Mouse (Mus musculus) midbrain, embryonic 16.5 days (tissue): ENCODE results near the gene Gm5773. TPM values are rescaled to one million over a fixed set of nuclear protein-coding genes. Genes with fewer than 3 reads are reported as not detected.
"Not testable (repeated sequence)": the region's sequence is repeated elsewhere in the genome, so short reads cannot be mapped to it uniquely, and the experiment has no call there.

Experiments
- ATAC-seq: fragments of 200-750 bp; cut with Nextera tagmentation; 2 replicates; pipeline ENCODE4 v1.8.0; 2017; ENCODE audit warnings: moderate TSS enrichment
- H3K27ac ChIP-seq: fragments of 300-500 bp; sonication (generic); 2 replicates; pipeline ENCODE4 v1.5.1; 2014; ENCODE audit warnings: mild to moderate bottlenecking, low read length, mixed read lengths
- H3K27me3 ChIP-seq: fragments of 300-500 bp; sonication (generic); 2 replicates; pipeline ENCODE4 v1.6.1; 2014; ENCODE audit warnings: low read depth, low read length, mixed read lengths; ENCODE audit not compliant: control insufficient read depth, insufficient read depth
- H3K36me3 ChIP-seq: fragments of 300-500 bp; sonication (generic); 2 replicates; pipeline ENCODE4 v1.6.1; 2014; ENCODE audit warnings: mild to moderate bottlenecking, low read length, moderate library complexity, mixed read lengths; ENCODE audit not compliant: control insufficient read depth, insufficient read depth
- H3K4me1 ChIP-seq: fragments of 300-500 bp; sonication (generic); 2 replicates; pipeline ENCODE4 v1.6.1; 2014; ENCODE audit warnings: mild to moderate bottlenecking, low read length, mixed read lengths; ENCODE audit not compliant: control insufficient read depth, insufficient read depth
- H3K4me2 ChIP-seq: fragments of 300-500 bp; sonication (generic); 2 replicates; pipeline ENCODE4 v1.6.1; 2014; ENCODE audit warnings: mild to moderate bottlenecking, low read length, mixed read lengths
- H3K4me3 ChIP-seq: fragments of 300-500 bp; sonication (generic); 2 replicates; pipeline ENCODE4 v1.5.1; 2014; ENCODE audit warnings: low read depth, mild to moderate bottlenecking, low read length, moderate library complexity, mixed read lengths
- H3K9ac ChIP-seq: fragments of 300-500 bp; sonication (generic); 2 replicates; pipeline ENCODE4 v1.6.1; 2014; ENCODE audit warnings: low read depth, low read length, mixed read lengths
- H3K9me3 ChIP-seq: fragments of 300-500 bp; sonication (generic); replicated peaks from 2 replicates; pipeline ENCODE4 v1.6.1; 2014; ENCODE audit warnings: mild to moderate bottlenecking, low read length, mixed read lengths; ENCODE audit not compliant: control insufficient read depth, poor library complexity, severe bottlenecking
- WGBS: fragments of 180-500 bp; shearing (Covaris S2); extraction: QIAGEN DNeasy Blood & Tissue Kit; methylation state at CpG from one replicate; pipeline ENCODE4 v1.1.7; 2014; 5-methylcytosine and 5-hydroxymethylcytosine counted together
- polyA plus RNA-seq: library from polyadenylated mRNA; unstranded; fragments of >200 nt; fragmentation: Nextera tagmentation; extraction: Ambion mirVana; gene quantifications from 2 replicates; pipeline ENCODE4 v1.2.1, GENCODE M21; 2015

The Gm5773 gene
- polyA plus RNA-seq = not detected in 2 replicates

DNA sequence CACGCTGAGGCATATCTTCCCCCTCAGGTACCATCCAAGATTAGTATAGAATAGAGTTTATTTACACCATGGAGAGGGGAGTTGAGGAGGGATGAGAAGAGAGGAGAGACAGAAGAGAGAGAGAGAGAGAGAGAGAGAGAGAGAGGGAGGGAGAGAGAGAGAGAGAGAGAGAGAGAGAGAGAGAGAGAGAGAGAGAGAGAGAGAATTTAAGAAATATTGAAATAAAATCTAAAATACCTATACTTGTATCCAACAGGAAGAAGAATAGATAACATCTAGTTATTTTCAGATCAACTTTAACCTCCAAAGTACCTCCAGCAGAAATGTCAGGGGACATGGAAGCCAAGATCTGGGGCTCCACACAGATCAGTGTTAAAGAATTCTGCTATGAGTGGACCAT lies at the start of gene Gm5773:
Gene Gm5773 (plus strand): TSS at position 301 of the 400 bp plus-strand sequence.
- not testable (repeated sequence) for H3K27me3 ChIP-seq, H3K9ac ChIP-seq, H3K9me3 ChIP-seq, ATAC-seq, H3K36me3 ChIP-seq, H3K4me1 ChIP-seq, H3K27ac ChIP-seq, H3K4me2 ChIP-seq, H3K4me3 ChIP-seq
- WGBS = 83% methylated on average over 1 of the region's 1 CpGs

DNA sequence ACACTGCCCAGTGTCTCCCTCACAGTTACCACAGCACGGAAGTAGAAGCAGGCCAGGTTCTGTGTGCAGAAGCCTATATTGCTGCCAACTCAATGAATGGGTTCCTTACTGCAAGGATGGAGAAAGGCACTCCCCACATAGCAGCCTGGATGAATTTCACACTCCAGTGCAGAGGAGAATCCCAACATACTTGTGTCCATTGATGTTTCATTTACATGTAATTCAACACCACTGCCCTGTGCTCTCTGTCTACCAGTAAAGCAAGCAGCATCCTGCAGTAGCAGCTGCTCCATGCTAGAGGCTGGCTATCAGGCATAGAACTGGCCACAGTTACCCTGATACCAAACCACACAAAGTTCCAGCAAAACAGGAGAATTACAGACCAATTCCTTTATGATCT lies 27.3 kb upstream of the Gm5773 start:
- not testable (repeated sequence) for H3K4me2 ChIP-seq, H3K36me3 ChIP-seq, H3K4me1 ChIP-seq, H3K27ac ChIP-seq, H3K27me3 ChIP-seq, H3K4me3 ChIP-seq, ATAC-seq, H3K9me3 ChIP-seq, H3K9ac ChIP-seq
- 74% methylated on average over 1 of the region's 1 CpGs for WGBS

DNA sequence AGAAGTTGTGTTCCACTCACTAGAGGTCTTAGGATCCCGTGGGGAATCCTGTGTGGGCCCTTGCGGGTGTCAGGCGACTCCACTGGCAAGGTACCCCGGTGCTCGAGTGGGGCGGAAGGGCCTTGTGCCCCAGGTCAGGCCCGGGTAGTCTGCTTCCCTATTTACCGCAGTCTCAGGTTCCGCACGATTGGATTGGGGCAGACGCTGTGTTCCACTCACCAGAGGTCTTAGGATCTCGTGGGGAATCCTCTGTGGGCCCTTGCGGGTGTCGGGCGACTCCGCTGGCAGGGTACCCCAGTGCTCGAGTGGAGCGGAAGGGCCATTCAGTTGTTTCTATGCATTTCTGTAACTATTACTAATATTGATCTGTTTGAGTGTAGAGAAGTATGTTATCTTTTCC lies 18.8 kb upstream of the Gm5773 start:
- 92% methylated on average over 18 of the region's 18 CpGs for WGBS
- not testable (repeated sequence) for ATAC-seq

GRCm38 (mm10) chr3:93796098-93796497 lies 23.3 kb downstream of the Gm5773 start, which contains the start of gene Tdpoz4:
Gene Tdpoz4, plus strand, starts transcription at chr3:93796398.
- H3K36me3 ChIP-seq, H3K9ac ChIP-seq, H3K4me2 ChIP-seq, H3K9me3 ChIP-seq, ATAC-seq, H3K4me1 ChIP-seq, H3K27me3 ChIP-seq, H3K27ac ChIP-seq, H3K4me3 ChIP-seq: not testable (repeated sequence)

More for the DNA sequence above, 18.8 kb upstream of the Gm5773 start:
- H3K4me3 ChIP-seq, H3K9ac ChIP-seq, H3K4me2 ChIP-seq, H3K9me3 ChIP-seq, H3K27me3 ChIP-seq, H3K36me3 ChIP-seq, H3K4me1 ChIP-seq, H3K27ac ChIP-seq: not testable (repeated sequence)

DNA sequence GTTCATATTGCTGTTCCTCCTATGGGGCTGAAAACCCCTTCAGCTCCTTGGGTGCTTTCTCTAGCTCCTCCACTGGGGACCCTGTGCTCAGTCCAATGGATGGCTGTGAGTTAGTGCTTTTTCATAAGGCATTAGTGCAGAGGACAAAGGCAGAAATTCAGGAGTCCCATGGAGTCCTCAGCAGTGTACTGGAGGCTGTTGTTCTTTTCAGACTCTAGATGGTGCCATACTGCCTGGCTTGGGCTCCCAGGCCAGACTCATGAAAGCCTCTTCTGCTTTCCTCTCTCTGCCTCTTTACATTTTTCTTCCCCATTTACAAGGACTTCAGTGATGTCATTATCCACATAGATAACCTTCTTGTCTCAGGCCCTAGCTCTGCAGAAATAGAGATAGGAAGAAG lies 40.5 kb downstream of the Gm5773 start:
- not testable (repeated sequence) for H3K4me1 ChIP-seq, H3K27me3 ChIP-seq, H3K4me2 ChIP-seq, H3K9me3 ChIP-seq, H3K36me3 ChIP-seq, H3K9ac ChIP-seq, H3K4me3 ChIP-seq, H3K27ac ChIP-seq
- 0 out of 2 replicates have a peak, but pooled peaks have one; percentile 39 for ATAC-seq

Other genes with a start within 250 kb of the Gm5773 start
- 87.0 and 107 TPM in 2 replicates for gene S100a10, start 217.9 kb upstream of the Gm5773 start, polyA plus RNA-seq
- not detected in 2 replicates for gene Tdpoz2, start 120.3 kb upstream of the Gm5773 start, polyA plus RNA-seq
- not detected in 2 replicates for gene Tdpoz1, start 96.7 kb upstream of the Gm5773 start, polyA plus RNA-seq
- gene Gm37596, start 79.9 kb upstream of the Gm5773 start, polyA plus RNA-seq = not detected in 2 replicates
- gene Tdpoz4, start 23.4 kb downstream of the Gm5773 start, polyA plus RNA-seq = not detected in 2 replicates
- not detected in 2 replicates for gene Tdpoz3, start 53.0 kb downstream of the Gm5773 start, polyA plus RNA-seq
- not detected in 2 replicates for gene Gm9117, start 170.5 kb downstream of the Gm5773 start, polyA plus RNA-seq
- not detected in 2 replicates for gene Tdpoz5, start 188.3 kb downstream of the Gm5773 start, polyA plus RNA-seq